Mouse (Mus musculus) myocyte (in vitro differentiated cells): ENCODE measurements around the gene Arid1b.

ENCODE experiments used
- CEBPB ChIP-seq: IDR thresholded peaks from 2 replicates; pipeline ENCODE4 v1.6.1; 2011; ENCODE audit warnings: mild to moderate bottlenecking, moderate library complexity; ENCODE audit not compliant: poor library complexity, insufficient read depth, severe bottlenecking
- MYOD1 ChIP-seq, 3 experiments: IDR thresholded peaks; one replicate each; pipeline ENCODE4 v1.6.1; 2011; ENCODE audit warnings: control low read depth in 2 of 3, low read depth in 2 of 3, mild to moderate bottlenecking in 2 of 3, moderate library complexity in 1 of 3; ENCODE audit not compliant: insufficient read length in 2 of 3, control insufficient read depth in 1 of 3
- POLR2A ChIP-seq: IDR thresholded peaks from one replicate; pipeline ENCODE4 v1.6.1; 2011; ENCODE audit warnings: low read depth, mild to moderate bottlenecking, control low read depth, moderate library complexity; ENCODE audit not compliant: insufficient read length
- SRF ChIP-seq: IDR thresholded peaks from one replicate; pipeline ENCODE4 v1.6.1; 2011; ENCODE audit warnings: low read depth; ENCODE audit not compliant: control insufficient read depth, insufficient read length
- TCF12 ChIP-seq: IDR thresholded peaks from one replicate; pipeline ENCODE4 v1.6.1; 2011; ENCODE audit warnings: mild to moderate bottlenecking, control low read depth; ENCODE audit not compliant: poor library complexity, insufficient read depth, severe bottlenecking
- TCF3 ChIP-seq: IDR thresholded peaks from one replicate; pipeline ENCODE4 v1.6.1; 2011; ENCODE audit warnings: low read depth, control low read depth; ENCODE audit not compliant: insufficient read length
- USF1 ChIP-seq: IDR thresholded peaks from one replicate; pipeline ENCODE4 v1.6.1; 2011; ENCODE audit warnings: low read depth, mild to moderate bottlenecking, control low read depth, moderate library complexity

DNA sequence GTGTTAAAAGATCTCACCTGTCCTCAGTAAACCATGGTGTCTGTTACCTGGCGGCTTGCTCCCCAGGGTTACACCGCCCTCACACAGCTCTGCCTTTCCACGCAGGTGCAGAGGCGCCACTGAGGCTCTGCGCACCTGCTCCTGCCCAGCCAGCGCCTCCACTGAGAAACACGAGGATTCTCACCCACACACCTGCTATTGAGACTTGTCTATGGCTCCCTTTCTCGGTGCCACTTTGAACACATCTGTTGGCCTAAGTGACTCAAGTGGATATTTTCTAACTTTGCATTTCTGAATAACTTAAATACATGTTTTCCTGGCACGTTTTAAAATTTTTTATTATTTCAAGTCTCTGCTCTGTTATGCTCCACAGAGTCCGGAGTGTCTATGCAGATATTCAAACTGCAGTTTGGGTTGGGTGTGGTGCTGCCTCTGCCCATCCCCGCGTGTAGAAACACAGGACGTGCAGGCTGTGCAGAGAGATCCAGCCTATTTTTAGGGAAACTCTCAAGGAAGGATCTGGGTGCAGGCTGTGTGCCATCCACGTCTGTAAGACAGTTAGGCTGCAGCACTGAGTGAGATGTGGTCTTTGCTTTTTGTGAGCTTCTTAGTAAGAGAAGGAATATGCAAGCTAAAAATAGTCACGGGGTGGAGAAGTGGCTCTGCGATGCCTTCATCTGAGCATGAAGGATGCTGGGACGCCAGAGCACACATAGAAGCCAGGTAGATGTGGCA is 283.2 kb downstream of the Arid1b start:
- TF ChIP-seq TCF12, result no peak
- TF ChIP-seq MYOD1 (IDR thresholded peaks at IDR 0.05; ENCODE audit: control insufficient read depth in 1 of 3, insufficient read length in 2 of 3, low read depth in 2 of 3), result peak in 1 of 3 experiments; percentile 12
- TF ChIP-seq CEBPB, result no peak
- TF ChIP-seq POLR2A, result no peak
- TF ChIP-seq TCF3, result no peak
- no peak for TF ChIP-seq USF1
- TF ChIP-seq SRF, result no peak
